Mouse (Mus musculus) myocyte (in vitro differentiated cells): ENCODE measurements around the gene Polr2l. TPM values are rescaled to one million over a fixed set of nuclear protein-coding genes. Genes with fewer than 3 reads are reported as not detected.

Experiments used
- H3K27me3 ChIP-seq: one replicate; pipeline ENCODE4 v1.6.1; 2011; ENCODE audit not compliant: control insufficient read depth, insufficient read depth, insufficient read length
- H3K36me3 ChIP-seq: one replicate; pipeline ENCODE4 v1.6.1; 2011; ENCODE audit not compliant: control insufficient read depth, insufficient read depth
- H3K4me2 ChIP-seq: one replicate; pipeline ENCODE4 v1.6.1; 2011; ENCODE audit warnings: low read depth, control low read depth
- H3K4me3 ChIP-seq: one replicate; pipeline ENCODE4 v1.5.1; 2011; ENCODE audit warnings: mild to moderate bottlenecking, control low read depth, moderate library complexity
- H3K79me2 ChIP-seq: one replicate; pipeline ENCODE4 v1.6.1; 2011; ENCODE audit not compliant: control insufficient read depth, insufficient read depth
- H3ac ChIP-seq: one replicate; pipeline ENCODE4 v1.6.1; 2011; ENCODE audit not compliant: control insufficient read depth, insufficient read length
- CEBPB ChIP-seq: IDR thresholded peaks from 2 replicates; pipeline ENCODE4 v1.6.1; 2011; ENCODE audit warnings: mild to moderate bottlenecking, moderate library complexity; ENCODE audit not compliant: poor library complexity, insufficient read depth, severe bottlenecking
- E2F4 ChIP-seq: IDR thresholded peaks from one replicate; pipeline ENCODE4 v1.6.1; 2011; ENCODE audit warnings: mild to moderate bottlenecking, control low read depth, moderate library complexity; ENCODE audit not compliant: insufficient read depth
- MAX ChIP-seq: IDR thresholded peaks from one replicate; pipeline ENCODE4 v1.6.1; 2011; ENCODE audit warnings: low read depth, mild to moderate bottlenecking, control low read depth
- MYOD1 ChIP-seq, 3 experiments: IDR thresholded peaks; one replicate each; pipeline ENCODE4 v1.6.1; 2011; ENCODE audit warnings: control low read depth in 2 of 3, low read depth in 2 of 3, mild to moderate bottlenecking in 2 of 3, moderate library complexity in 1 of 3; ENCODE audit not compliant: insufficient read length in 2 of 3, control insufficient read depth in 1 of 3
- MYOG ChIP-seq, 3 experiments: IDR thresholded peaks; one replicate each; pipeline ENCODE4 v1.6.1; 2011; ENCODE audit warnings: control low read depth in 2 of 3, low read depth in 2 of 3, mild to moderate bottlenecking in 2 of 3; ENCODE audit not compliant: insufficient read length in 2 of 3, control insufficient read depth in 1 of 3, insufficient read depth in 1 of 3
- POLR2A ChIP-seq: IDR thresholded peaks from one replicate; pipeline ENCODE4 v1.6.1; 2011; ENCODE audit warnings: low read depth, mild to moderate bottlenecking, control low read depth, moderate library complexity; ENCODE audit not compliant: insufficient read length
- POLR2AphosphoS2 ChIP-seq: IDR thresholded peaks from one replicate; pipeline ENCODE4 v1.6.1; 2011; ENCODE audit warnings: low read depth, control low read depth; ENCODE audit not compliant: insufficient read length
- REST ChIP-seq: IDR thresholded peaks from one replicate; pipeline ENCODE4 v1.6.1; 2011; ENCODE audit warnings: mild to moderate bottlenecking, control low read depth, moderate library complexity; ENCODE audit not compliant: insufficient read depth, insufficient read length
- SRF ChIP-seq: IDR thresholded peaks from one replicate; pipeline ENCODE4 v1.6.1; 2011; ENCODE audit warnings: low read depth; ENCODE audit not compliant: control insufficient read depth, insufficient read length
- TCF12 ChIP-seq: IDR thresholded peaks from one replicate; pipeline ENCODE4 v1.6.1; 2011; ENCODE audit warnings: mild to moderate bottlenecking, control low read depth; ENCODE audit not compliant: poor library complexity, insufficient read depth, severe bottlenecking
- TCF3 ChIP-seq: IDR thresholded peaks from one replicate; pipeline ENCODE4 v1.6.1; 2011; ENCODE audit warnings: low read depth, control low read depth; ENCODE audit not compliant: insufficient read length
- USF1 ChIP-seq: IDR thresholded peaks from one replicate; pipeline ENCODE4 v1.6.1; 2011; ENCODE audit warnings: low read depth, mild to moderate bottlenecking, control low read depth, moderate library complexity
- polyA plus RNA-seq: library from polyadenylated mRNA; unstranded; fragments of >200 nt; fragmentation: generic; extraction: Trizol; gene quantifications from one replicate; pipeline ENCODE4 v1.2.1, GENCODE M21; 2012; ENCODE audit warnings: missing spikeins

The Polr2l gene
- polyA plus RNA-seq, 1 experiment = 95.1 TPM

- no peak overlapping the region for H3K4me3 ChIP-seq
- H3K4me2 ChIP-seq = no peak overlapping the region
- no peaks in the 10 kb centered on the region for H3K27me3 ChIP-seq
- H3K79me2 ChIP-seq = no peaks in the 10 kb centered on the region
- H3ac ChIP-seq = no peak overlapping the region
- TF ChIP-seq CEBPB (no peak), MYOG (IDR thresholded peaks at IDR 0.05; ENCODE audit: control insufficient read depth in 1 of 3, insufficient read depth in 1 of 3, insufficient read length in 2 of 3, low read depth in 2 of 3) (no peak), E2F4 (no peak), REST (no peak), SRF (no peak), USF1 (no peak)
- no peaks in the 10 kb centered on the region for H3K36me3 ChIP-seq
Observed at GRCm38 (mm10) chr7:141460001-141460390, 14.9 kb downstream of the Polr2l start.

DNA sequence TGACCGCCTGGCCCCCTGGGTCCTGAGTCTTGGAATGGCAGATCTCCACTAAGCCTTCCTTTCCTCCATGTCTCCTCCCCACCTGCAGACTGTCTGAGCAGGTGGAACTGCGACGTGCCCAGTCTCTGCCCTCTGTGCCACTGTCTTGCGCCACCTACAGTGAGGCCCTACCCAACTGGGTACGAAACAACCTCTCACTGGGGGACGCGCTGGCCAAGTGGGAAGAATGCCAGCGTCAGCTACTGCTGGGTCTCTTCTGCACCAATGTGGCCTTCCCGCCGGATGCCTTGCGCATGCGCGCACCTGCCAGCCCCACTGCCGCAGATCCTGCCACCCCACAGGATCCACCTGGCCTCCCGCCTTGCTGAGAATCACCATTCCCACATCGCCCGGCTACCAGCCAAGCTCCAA is 15.6 kb downstream of the Polr2l start:
- Histone ChIP-seq H3K36me3 (no peaks in the 10 kb centered on the region), H3K4me3 (no peak overlapping the region), H3K4me2 (no peak overlapping the region), H3K27me3 (no peaks in the 10 kb centered on the region), H3ac (no peak overlapping the region), H3K79me2 (no peaks in the 10 kb centered on the region)
- TF ChIP-seq REST = no peak
- TF ChIP-seq E2F4 = no peak
- peak; percentile 16 for TF ChIP-seq POLR2A

GRCm38 (mm10) chr7:141458661-141459060 is 16.3 kb downstream of the Polr2l start:
- TF ChIP-seq TCF12 (no peak), MYOD1 (IDR thresholded peaks at IDR 0.05; ENCODE audit: control insufficient read depth in 1 of 3, insufficient read length in 2 of 3, low read depth in 2 of 3) (no peak), TCF3 (no peak), SRF (no peak), REST (no peak), MYOG (IDR thresholded peaks at IDR 0.05; ENCODE audit: control insufficient read depth in 1 of 3, insufficient read depth in 1 of 3, insufficient read length in 2 of 3, low read depth in 2 of 3) (no peak), POLR2AphosphoS2 (no peak), E2F4 (no peak), MAX (no peak), POLR2A (no peak), USF1 (no peak), CEBPB (no peak)
- Histone ChIP-seq H3K4me3 (no peak overlapping the region), H3K27me3 (no peaks in the 10 kb centered on the region)

DNA sequence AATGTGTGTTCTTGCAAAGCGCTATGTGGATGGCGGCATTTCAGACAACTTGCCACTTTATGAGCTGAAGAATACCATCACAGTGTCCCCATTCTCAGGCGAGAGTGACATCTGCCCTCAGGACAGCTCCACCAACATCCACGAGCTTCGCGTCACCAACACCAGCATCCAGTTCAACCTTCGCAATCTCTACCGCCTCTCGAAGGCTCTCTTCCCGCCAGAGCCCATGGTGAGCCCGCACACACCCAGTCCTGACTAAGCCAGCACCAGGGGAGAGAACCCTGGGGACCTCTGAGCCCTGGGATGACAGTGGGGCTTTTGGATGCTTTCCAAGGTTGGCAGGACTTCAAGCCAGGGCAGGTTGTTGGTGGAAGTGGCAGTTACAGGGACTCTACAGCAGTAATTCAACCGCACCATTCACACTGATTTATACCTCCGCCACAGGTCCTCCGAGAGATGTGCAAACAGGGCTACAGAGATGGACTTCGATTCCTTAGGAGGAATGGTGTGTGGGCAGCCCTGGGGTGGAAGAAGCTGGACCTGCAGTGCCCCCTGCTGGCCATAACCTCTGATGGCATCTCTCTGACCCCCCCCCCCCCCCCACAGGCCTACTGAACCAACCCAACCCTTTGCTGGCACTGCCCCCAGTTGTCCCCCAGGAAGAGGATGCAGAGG is 16.8 kb downstream of the Polr2l start:
- TF ChIP-seq E2F4 = no peak
- no peak for TF ChIP-seq TCF12
- no peak for TF ChIP-seq POLR2A
- no peak for TF ChIP-seq USF1
- TF ChIP-seq POLR2AphosphoS2 = no peak
- no peak for TF ChIP-seq MAX
- no peak for TF ChIP-seq SRF
- no peak for TF ChIP-seq CEBPB
- no peaks in the 10 kb centered on the region for H3K79me2 ChIP-seq
- H3K36me3 ChIP-seq = no peaks in the 10 kb centered on the region
- no peaks in the 10 kb centered on the region for H3K27me3 ChIP-seq
- H3K4me3 ChIP-seq = no peak overlapping the region
- no peak overlapping the region for H3ac ChIP-seq
- H3K4me2 ChIP-seq = no peak overlapping the region

More at GRCm38 (mm10) chr7:141458661-141459060, 16.3 kb downstream of the Polr2l start:
- H3K36me3 ChIP-seq = no peaks in the 10 kb centered on the region
- no peaks in the 10 kb centered on the region for H3K79me2 ChIP-seq
- no peak overlapping the region for H3K4me2 ChIP-seq
- H3ac ChIP-seq = no peak overlapping the region

- no peaks in the 10 kb centered on the region for H3K79me2 ChIP-seq
- H3K4me2 ChIP-seq = no peak overlapping the region
- no peak overlapping the region for H3K4me3 ChIP-seq
- TF ChIP-seq MYOD1 (IDR thresholded peaks at IDR 0.05; ENCODE audit: control insufficient read depth in 1 of 3, insufficient read length in 2 of 3, low read depth in 2 of 3) (no peak), CEBPB (no peak), TCF3 (no peak), SRF (no peak), POLR2AphosphoS2 (no peak), MYOG (IDR thresholded peaks at IDR 0.05; ENCODE audit: control insufficient read depth in 1 of 3, insufficient read depth in 1 of 3, insufficient read length in 2 of 3, low read depth in 2 of 3) (peak in 1 of 3 experiments; percentile 1), USF1 (no peak), MAX (no peak)
- no peaks in the 10 kb centered on the region for H3K36me3 ChIP-seq
- H3ac ChIP-seq = no peak overlapping the region
- H3K27me3 ChIP-seq = no peaks in the 10 kb centered on the region
Observed at GRCm38 (mm10) chr7:141457236-141457635, 17.7 kb downstream of the Polr2l start.
